Mouse (Mus musculus) hindbrain, embryonic 16.5 days (tissue): ENCODE results near the gene Iqcj. TPM values are rescaled to one million over a fixed set of nuclear protein-coding genes. Genes with fewer than 3 reads are reported as not detected.

Source experiments
- ATAC-seq: fragments of 200-750 bp; cut with Nextera tagmentation; 2 replicates; pipeline ENCODE4 v1.8.0; 2017; ENCODE audit warnings: moderate TSS enrichment, moderate library complexity
- H3K27ac ChIP-seq: fragments of 300-500 bp; sonication (generic); 2 replicates; pipeline ENCODE4 v1.5.1; 2014; ENCODE audit warnings: low read depth, mild to moderate bottlenecking, control low read depth, low read length, moderate library complexity
- H3K27me3 ChIP-seq: fragments of 300-500 bp; sonication (generic); replicated peaks from 2 replicates; pipeline ENCODE4 v1.6.1; 2014; ENCODE audit warnings: low read length; ENCODE audit not compliant: control insufficient read depth, insufficient read depth
- H3K36me3 ChIP-seq: fragments of 300-500 bp; sonication (generic); 2 replicates; pipeline ENCODE4 v1.6.1; 2014; ENCODE audit warnings: mild to moderate bottlenecking, low read length, moderate library complexity, mixed read lengths; ENCODE audit not compliant: control insufficient read depth, insufficient read depth
- H3K4me1 ChIP-seq: fragments of 300-500 bp; sonication (generic); 2 replicates; pipeline ENCODE4 v1.6.1; 2014; ENCODE audit warnings: low read depth, low read length; ENCODE audit not compliant: control insufficient read depth, insufficient read depth
- H3K4me2 ChIP-seq: fragments of 300-500 bp; sonication (generic); 2 replicates; pipeline ENCODE4 v1.6.1; 2014; ENCODE audit warnings: mild to moderate bottlenecking, low read length, control low read depth, moderate library complexity
- H3K4me3 ChIP-seq: fragments of 300-500 bp; sonication (generic); 2 replicates; pipeline ENCODE4 v1.5.1; 2014; ENCODE audit warnings: mild to moderate bottlenecking, low read length, control low read depth, moderate library complexity
- H3K9ac ChIP-seq: fragments of 300-500 bp; sonication (generic); 2 replicates; pipeline ENCODE4 v1.6.1; 2014; ENCODE audit warnings: low read depth, mild to moderate bottlenecking, control low read depth, low read length, moderate library complexity
- H3K9me3 ChIP-seq: fragments of 300-500 bp; sonication (generic); 2 replicates; pipeline ENCODE4 v1.6.1; 2014; ENCODE audit warnings: mild to moderate bottlenecking, low read length, moderate library complexity; ENCODE audit not compliant: control insufficient read depth
- WGBS: fragments of 180-500 bp; shearing (Covaris S2); extraction: QIAGEN DNeasy Blood & Tissue Kit; methylation state at CpG from one replicate; pipeline ENCODE4 v1.1.7; 2014; 5-methylcytosine and 5-hydroxymethylcytosine counted together
- polyA plus RNA-seq: library from polyadenylated mRNA; unstranded; fragments of >200 nt; fragmentation: Nextera tagmentation; extraction: Ambion mirVana; gene quantifications from 2 replicates; pipeline ENCODE4 v1.2.1, GENCODE M21; 2015

Iqcj gene
- polyA plus RNA-seq, 1 experiment from 2014 or later = 1.2 TPM

- WGBS = 51% methylated on average over 10 of the region's 10 CpGs
- Histone ChIP-seq H3K4me3 (peak overlapping the region; percentile 41), H3K4me1 (peaks cover 11% of the 10 kb centered on the region; the same call in 1 of the 2 replicates), H3K27me3 (no peaks in the 10 kb centered on the region), H3K27ac (no peak overlapping the region; the same call in 1 of the 2 replicates), H3K4me2 (peak overlapping the region; percentile 62), H3K9ac (0 out of 2 replicates have a peak overlapping the region, but pooled peaks have one; percentile 27), H3K9me3 (no peaks in the 10 kb centered on the region), H3K36me3 (no peaks in the 10 kb centered on the region)
- ATAC-seq = peak; percentile 79
Measured at GRCm38 (mm10) chr3:67892768-67893167, 748 bp downstream of the Iqcj start.

DNA sequence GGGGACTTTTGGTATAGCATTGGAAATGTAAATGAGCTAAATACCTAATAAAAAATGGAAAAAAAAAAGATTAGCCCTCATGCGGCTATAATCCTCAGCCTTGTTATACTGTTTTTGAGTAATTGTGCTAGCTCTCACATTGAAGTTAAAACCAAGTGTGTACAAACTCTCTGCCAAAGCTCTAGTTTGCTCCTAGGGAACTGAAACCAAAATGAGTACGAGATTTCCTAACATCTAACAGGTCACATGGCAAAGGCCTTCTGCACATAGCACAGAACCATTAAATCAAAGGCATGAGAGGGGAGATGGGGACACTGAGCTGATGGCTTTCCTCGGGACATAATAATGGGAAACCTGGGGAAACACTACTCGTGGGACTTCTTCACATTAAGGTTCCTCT, 10.5 kb downstream of the Iqcj start:
- no peaks in the 10 kb centered on the region for H3K36me3 ChIP-seq
- ATAC-seq = no peak
- H3K4me1 ChIP-seq = no peaks in the 10 kb centered on the region
- no peak overlapping the region for H3K4me2 ChIP-seq
- no peaks in the 10 kb centered on the region for H3K9me3 ChIP-seq
- H3K9ac ChIP-seq = no peak overlapping the region
- 85% methylated on average over 4 of the region's 4 CpGs for WGBS
- no peak overlapping the region for H3K27ac ChIP-seq
- H3K27me3 ChIP-seq = no peaks in the 10 kb centered on the region
- H3K4me3 ChIP-seq = no peak overlapping the region

- Histone ChIP-seq H3K4me2 (no peak overlapping the region), H3K4me3 (no peak overlapping the region), H3K4me1 (no peaks in the 10 kb centered on the region), H3K9me3 (no peaks in the 10 kb centered on the region), H3K27me3 (no peaks in the 10 kb centered on the region), H3K9ac (no peak overlapping the region), H3K27ac (no peak overlapping the region), H3K36me3 (no peaks in the 10 kb centered on the region)
- ATAC-seq = no peak
- 89% methylated on average over 2 of the region's 2 CpGs for WGBS
Measured at GRCm38 (mm10) chr3:67908586-67908985, 16.6 kb downstream of the Iqcj start.

DNA sequence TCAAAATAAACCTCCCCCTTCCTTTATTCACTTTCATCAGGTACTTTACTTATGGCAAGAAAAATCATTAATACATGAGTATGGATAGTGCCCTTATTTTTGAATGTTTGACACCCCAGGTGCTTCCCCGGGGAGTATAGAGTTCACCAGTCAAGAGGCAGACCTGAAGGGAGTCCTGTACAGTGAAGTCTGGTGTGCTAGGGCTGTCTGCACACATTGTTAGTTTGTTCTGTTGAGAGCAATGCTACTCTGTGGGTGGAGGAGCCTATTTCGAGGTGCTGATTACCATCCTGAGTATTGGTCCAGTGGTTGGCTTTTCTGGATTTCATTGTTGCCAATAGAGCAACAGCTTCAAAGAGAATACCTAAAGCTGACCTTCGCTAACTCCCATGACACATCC, 26.1 kb downstream of the Iqcj start:
- no peak for ATAC-seq
- 85% methylated on average over 3 of the region's 3 CpGs for WGBS
- H3K27ac ChIP-seq = no peak overlapping the region

DNA sequence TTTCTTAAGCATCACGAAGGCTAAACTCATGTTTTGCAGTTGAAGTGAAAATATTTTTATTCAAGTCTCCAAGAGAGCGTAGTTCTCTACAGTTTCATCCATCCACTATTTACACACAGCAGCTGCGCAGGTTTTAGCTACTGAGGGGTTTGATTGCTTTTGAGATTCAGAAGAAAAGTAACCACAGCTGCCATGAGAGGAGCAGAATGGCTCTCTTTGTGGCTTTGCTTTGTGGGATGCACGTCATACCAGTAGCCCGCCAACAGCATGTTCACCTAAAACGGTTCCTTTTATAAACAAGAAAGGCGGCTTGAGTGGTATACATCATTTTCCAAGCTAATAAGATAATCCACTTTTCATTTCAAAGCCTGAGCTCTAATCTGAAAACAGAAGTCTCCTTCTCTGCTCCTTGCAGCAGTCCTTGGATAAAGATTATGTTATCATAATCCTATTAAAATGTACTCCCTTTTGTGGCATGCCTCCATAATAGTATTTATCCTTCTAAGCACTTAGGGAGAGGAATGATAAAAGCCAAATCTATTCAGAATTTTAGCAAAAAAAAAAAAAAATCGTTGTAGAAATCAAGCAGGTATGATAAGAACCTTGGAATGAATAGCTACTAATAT, 26.7 kb downstream of the Iqcj start:
- Histone ChIP-seq H3K4me2 (no peak overlapping the region), H3K9me3 (no peaks in the 10 kb centered on the region), H3K9ac (no peak overlapping the region), H3K27ac (no peak overlapping the region), H3K4me1 (no peaks in the 10 kb centered on the region), H3K4me3 (no peak overlapping the region), H3K36me3 (no peaks in the 10 kb centered on the region), H3K27me3 (no peaks in the 10 kb centered on the region)
- no peak for ATAC-seq
- WGBS = 69% methylated on average over 8 of the region's 8 CpGs

More for the DNA sequence above, 26.1 kb downstream of the Iqcj start:
- H3K36me3 ChIP-seq = no peaks in the 10 kb centered on the region
- no peak overlapping the region for H3K4me2 ChIP-seq
- no peak overlapping the region for H3K4me3 ChIP-seq
- H3K27me3 ChIP-seq = no peaks in the 10 kb centered on the region
- no peaks in the 10 kb centered on the region for H3K4me1 ChIP-seq
- H3K9me3 ChIP-seq = no peaks in the 10 kb centered on the region
- no peak overlapping the region for H3K9ac ChIP-seq

- no peak overlapping the region for H3K27ac ChIP-seq
- 80% methylated on average over 4 of the region's 4 CpGs for WGBS
- no peak overlapping the region for H3K9ac ChIP-seq
- no peaks in the 10 kb centered on the region for H3K36me3 ChIP-seq
- no peaks in the 10 kb centered on the region for H3K4me1 ChIP-seq
- no peaks in the 10 kb centered on the region for H3K9me3 ChIP-seq
- H3K27me3 ChIP-seq = no peaks in the 10 kb centered on the region
- H3K4me2 ChIP-seq = no peak overlapping the region
- ATAC-seq = no peak
- H3K4me3 ChIP-seq = no peak overlapping the region
Measured at GRCm38 (mm10) chr3:67923095-67923494, 31.1 kb downstream of the Iqcj start.

DNA sequence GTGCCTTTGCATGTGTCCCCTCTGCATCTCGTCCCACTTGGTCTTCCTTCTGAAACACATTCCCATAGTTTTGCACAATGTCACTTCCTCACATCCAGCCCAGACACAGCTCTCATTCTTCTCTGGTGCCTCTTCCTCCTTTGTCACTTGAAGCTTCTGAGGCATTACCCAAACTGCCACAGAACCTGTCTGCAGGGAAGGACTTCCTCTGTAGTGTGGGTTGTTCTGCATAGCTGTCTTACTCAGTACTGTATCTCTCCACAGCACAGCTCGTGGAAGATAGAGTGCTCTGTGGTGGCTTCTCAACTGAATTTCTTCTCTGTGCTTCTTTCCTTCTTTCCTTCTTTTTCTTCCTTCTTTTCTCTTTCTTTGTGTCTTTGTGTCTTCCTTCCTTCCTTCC, 33.4 kb downstream of the Iqcj start:
- Histone ChIP-seq H3K4me3 (no peak overlapping the region), H3K36me3 (no peaks in the 10 kb centered on the region), H3K9ac (no peak overlapping the region), H3K27ac (no peak overlapping the region), H3K27me3 (no peaks in the 10 kb centered on the region), H3K9me3 (no peaks in the 10 kb centered on the region), H3K4me2 (no peak overlapping the region), H3K4me1 (no peaks in the 10 kb centered on the region)
- ATAC-seq = no peak
- WGBS = 80% methylated on average over 2 of the region's 2 CpGs

DNA sequence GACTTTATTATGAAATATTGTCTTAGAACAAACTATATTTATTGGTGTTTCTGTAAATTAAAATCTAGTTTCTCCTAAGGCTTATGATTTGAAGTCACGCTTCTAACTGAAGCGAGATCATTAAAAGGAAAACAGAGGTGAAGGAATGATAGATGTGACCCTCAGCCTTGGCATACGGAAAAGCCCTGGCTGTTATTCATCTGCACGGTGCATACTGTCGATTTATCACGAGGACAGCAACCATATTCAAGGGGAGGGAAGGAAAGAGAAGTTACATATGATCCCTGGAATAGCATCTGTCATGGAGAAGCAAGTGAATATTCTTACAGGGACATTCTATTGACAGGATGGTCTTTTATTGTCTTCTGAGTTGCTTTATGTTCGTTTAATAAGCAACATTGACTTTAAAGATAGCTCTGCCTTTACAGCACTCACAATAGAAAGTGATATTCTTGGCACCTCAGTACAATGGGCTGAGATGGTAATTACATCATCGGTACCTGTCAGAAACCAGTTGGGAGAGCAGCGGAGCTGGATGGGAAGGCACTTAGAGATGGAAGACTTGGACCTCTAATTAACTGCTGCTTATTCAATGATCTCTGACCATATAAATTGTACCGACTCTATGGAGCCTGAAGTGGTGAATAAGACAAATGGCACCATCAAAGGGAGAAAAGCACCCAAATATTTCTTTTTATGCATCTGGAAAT, 38.6 kb downstream of the Iqcj start:
- ATAC-seq = peak; percentile 61; the same call in 1 of the 2 replicates
- no peaks in the 10 kb centered on the region for H3K27me3 ChIP-seq
- 72% methylated on average over 10 of the region's 10 CpGs for WGBS

GRCm38 (mm10) chr3:67931181-67931580, 39.2 kb downstream of the Iqcj start:
- H3K9me3 ChIP-seq = no peaks in the 10 kb centered on the region
- H3K4me2 ChIP-seq = no peak overlapping the region
- ATAC-seq = no peak
- WGBS = 78% methylated on average over 8 of the region's 8 CpGs
- no peak overlapping the region for H3K9ac ChIP-seq
- H3K4me1 ChIP-seq = no peaks in the 10 kb centered on the region; the same call in 1 of the 2 replicates
- H3K4me3 ChIP-seq = no peak overlapping the region
- H3K27ac ChIP-seq = no peak overlapping the region
- H3K36me3 ChIP-seq = no peaks in the 10 kb centered on the region
- H3K27me3 ChIP-seq = no peaks in the 10 kb centered on the region

More for the DNA sequence above, 38.6 kb downstream of the Iqcj start:
- H3K36me3 ChIP-seq = no peaks in the 10 kb centered on the region
- H3K27ac ChIP-seq = no peak overlapping the region
- H3K4me3 ChIP-seq = no peak overlapping the region
- H3K4me1 ChIP-seq = no peaks in the 10 kb centered on the region; the same call in 1 of the 2 replicates
- no peak overlapping the region for H3K4me2 ChIP-seq
- no peaks in the 10 kb centered on the region for H3K9me3 ChIP-seq
- no peak overlapping the region for H3K9ac ChIP-seq
